Mouse (Mus musculus) brain, embryonic 14.5 days (tissue): ENCODE data around the gene Mme. TPM values are rescaled to one million over a fixed set of nuclear protein-coding genes. Genes with fewer than 3 reads are reported as not detected.

Experiments
- DNase-seq: peaks from one replicate; pipeline ENCODE4 v3.0.0-alpha.2; 2011; ENCODE audit warnings: low read depth
- CTCF ChIP-seq: fragments of 200-500 bp; IDR thresholded peaks from 2 replicates; pipeline ENCODE4 v1.5.1; 2012; ENCODE audit warnings: inconsistent platforms, mild to moderate bottlenecking, moderate library complexity, borderline replicate concordance; ENCODE audit not compliant: insufficient read depth, insufficient read length; ENCODE audit errors: extremely low read depth
- POLR2A ChIP-seq: fragments of 200-500 bp; IDR thresholded peaks from 2 replicates; pipeline ENCODE4 v1.6.1; 2012; ENCODE audit warnings: mild to moderate bottlenecking, inconsistent platforms, borderline replicate concordance; ENCODE audit not compliant: poor library complexity, insufficient read depth, insufficient read length, severe bottlenecking; ENCODE audit errors: extremely low read depth
- polyA plus RNA-seq: library from polyadenylated mRNA; depleted of rRNA; stranded (reverse); fragments of >200 nt; gene quantifications from 2 replicates; pipeline ENCODE4 v1.2.3, GENCODE M21; 2012; rRNA removed

The Mme gene
- polyA plus RNA-seq: 2.2 and 3.9 TPM in 2 replicates

DNA sequence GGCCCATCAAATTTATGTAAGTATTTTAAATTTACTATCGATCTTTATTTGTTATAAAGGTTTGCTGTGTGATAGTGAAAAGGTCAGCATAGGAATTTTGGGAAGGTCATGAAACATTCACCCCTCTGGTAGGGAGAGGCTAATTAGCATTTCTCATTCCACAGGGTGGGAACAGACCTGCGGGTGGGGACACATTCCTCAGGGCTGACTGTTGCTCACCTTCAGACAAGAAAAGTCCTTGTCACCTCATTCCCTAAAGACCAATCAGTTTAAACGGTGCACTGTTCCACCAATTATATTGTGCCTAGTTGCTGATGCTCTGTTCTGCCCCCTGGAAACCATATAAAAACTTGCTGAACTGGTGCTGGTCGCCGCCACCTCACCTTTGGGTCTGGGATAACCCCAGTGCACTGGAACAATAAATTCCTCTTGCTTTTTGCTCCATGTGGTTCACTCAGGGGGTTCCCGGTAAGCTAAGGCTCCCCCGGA is at the start of gene Mme:
Gene Mme, plus strand, starts transcription at position 439 of the 489 bp plus-strand sequence.
- no peak for DNase-seq
- TF ChIP-seq CTCF: no peak
- no peak for TF ChIP-seq POLR2A

DNA sequence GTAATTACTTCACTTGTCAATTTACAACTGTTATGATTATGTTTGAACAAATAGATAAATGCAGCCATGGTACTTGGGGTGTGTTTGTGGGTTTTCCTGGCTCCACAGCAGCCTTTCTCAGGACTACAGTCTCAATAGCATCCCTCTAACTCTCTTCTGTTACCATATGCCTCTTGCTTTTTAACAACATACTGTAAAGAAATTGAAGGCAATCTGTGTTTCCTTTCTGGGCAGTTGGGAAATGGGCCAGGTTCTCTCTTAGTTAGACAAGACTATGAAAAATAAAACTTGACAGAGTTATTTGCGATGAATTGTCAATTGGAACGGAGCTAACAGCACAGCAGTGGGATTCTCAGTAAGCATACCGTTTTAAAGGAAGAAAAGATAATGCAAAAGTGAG is 44.8 kb upstream of the Mme start:
- DNase-seq: peak; percentile 17
- no peak for TF ChIP-seq CTCF
- no peak for TF ChIP-seq POLR2A

DNA sequence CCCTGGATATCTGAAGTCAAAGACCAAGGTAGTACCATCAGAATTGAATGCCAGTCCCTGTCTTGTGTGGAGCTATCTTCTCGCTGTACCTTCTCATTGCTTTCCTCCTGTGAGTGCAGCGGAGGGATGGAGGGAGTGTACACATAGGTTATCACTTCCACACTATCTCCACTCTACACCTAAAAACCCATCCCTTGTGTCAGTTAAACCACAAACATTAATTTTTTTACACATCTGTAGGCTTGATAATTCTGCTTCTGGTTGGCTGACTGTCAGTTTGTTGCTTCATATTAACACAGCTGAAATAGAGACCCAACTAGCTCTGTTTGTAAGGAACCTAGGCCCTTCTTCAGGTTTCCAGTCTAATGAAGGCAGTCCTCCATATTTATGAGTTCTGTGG is 43.3 kb upstream of the Mme start:
- no peak for TF ChIP-seq POLR2A
- no peak for TF ChIP-seq CTCF
- DNase-seq: no peak

DNA sequence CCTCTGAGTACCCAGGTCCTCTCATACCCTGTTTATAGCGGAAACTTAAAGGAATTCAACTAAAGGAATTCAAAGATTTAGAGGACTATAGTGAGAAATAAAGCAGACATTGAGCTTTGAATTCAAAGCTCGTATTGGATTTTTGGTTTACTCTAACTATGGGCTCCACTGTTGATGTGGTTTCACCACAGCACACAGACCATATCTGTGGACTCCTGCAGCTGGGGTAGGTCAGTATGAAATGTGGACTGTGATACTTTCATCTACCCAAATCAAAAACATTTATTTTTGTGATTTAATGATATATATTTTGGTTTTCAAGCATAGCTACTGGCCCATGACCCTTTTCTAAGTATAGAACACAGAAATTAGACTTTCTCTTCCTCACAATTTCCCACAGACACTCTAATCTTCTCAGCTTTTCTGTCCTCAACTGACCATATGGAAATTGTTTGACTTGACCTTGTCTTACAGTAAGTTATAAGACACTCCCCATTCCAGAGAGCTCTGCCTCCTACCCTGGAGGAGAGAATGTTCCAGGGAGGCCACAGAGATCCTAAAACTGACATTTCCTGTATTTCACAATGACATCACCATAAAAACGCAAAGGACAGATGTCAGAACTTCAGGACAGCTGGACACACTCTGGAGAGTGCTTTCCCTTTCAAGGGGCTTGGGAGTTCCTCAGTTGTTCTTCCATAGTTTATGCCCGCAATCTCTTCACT is 19.3 kb upstream of the Mme start:
- TF ChIP-seq CTCF (no peak), POLR2A (no peak)

DNA sequence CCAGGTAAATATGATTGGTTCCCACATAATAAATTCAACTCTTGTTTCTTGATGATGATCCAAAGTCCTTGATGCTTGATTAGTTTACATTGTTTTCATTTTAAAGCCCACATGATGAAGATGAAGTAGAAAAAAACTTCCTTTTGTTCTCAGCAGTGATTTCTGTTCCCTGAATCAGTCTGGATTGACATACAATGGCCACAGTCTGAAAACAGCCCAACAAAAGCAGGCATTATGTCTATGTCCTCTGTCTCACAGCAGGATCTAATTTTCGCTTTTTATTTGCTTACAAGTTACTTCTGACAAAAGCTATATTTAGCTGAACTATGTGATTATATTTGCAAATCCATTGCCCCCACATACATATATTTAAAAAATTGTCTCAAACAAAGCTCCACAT is 17.7 kb upstream of the Mme start:
- TF ChIP-seq POLR2A: no peak
- no peak for TF ChIP-seq CTCF
- DNase-seq: peak; percentile 39

More for the DNA sequence above, 19.3 kb upstream of the Mme start:
- DNase-seq: no peak

DNA sequence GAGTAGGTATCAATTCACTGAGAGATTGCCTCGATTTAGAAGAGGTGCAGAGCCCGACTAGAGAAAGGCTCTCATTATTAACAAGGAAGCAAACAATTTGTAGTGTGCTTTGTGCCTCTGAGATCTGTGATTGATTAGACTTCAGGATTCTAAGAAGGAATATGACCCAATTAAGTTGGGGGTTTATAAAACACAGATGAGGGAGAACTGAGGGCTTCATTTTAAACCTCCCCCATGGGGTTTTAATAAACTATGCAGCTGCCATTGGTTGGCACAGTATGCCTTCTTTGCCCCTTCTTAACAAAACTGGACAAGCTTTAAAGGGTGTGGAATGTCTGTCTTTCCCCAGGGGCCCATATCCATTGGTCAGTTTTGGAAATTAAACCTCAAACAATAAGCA is 5.4 kb upstream of the Mme start:
- no peak for TF ChIP-seq POLR2A
- no peak for DNase-seq

DNA sequence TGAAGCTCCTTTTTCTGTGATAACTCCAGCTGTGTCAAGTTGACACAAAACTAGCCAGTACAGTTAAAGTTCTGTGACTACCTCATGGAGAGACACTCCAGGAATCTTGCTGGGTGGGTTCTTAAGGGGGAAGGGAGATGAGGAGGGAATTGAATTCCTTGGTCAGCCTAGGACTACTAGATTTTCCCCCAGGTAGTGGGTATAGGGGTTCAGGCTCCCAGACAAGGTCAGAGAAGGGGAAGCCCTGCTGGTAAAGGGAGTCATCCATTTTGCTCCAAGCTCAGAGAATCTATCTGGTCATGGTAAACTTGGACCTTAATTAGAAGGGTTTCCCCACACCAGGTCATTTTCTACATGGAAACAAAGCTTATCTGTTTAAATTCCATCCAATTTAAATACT is 2.4 kb downstream of the Mme start:
- TF ChIP-seq CTCF (no peak), POLR2A (no peak)
- no peak for DNase-seq

DNA sequence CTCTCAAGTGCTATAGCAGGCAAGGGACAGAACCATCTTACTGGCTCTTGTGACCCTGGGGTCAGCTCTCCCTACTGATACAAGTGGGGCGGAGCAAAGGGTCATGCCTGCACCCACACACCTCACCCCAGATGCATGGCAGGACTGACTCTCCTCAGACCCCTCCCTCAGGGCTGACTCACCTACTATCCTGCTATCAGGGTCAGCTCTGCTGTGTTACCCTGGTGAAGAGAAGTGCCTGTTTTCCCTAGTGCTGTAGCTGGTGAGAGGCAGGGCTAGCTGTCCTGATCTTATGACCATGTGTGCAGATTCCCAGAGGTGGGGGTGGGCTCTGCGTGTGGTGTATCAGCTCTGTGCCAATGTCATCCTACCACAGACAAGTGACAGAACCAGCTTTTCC is 30.8 kb downstream of the Mme start:
- DNase-seq: no peak
- no peak for TF ChIP-seq CTCF
- TF ChIP-seq POLR2A: no peak

DNA sequence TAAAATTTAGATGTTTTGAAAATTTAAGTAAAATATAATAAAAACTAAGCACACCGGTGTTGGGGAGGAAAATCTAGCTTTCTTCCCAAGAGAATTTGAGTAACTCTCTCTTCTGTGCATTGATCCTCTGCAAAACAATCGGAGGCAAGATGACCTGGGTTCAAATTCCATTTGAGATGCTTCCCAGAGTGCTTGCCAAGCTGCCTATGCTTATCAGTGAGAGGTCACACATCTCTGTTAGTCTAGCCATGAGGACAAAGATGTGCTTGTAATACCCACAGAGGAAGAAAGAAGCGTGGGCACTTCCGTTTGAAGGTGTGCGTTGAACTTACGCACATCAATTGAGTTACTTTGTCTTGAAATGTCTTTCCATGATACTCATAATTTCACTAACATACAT is 53.0 kb downstream of the Mme start:
- no peak for TF ChIP-seq CTCF
- TF ChIP-seq POLR2A: no peak
- no peak for DNase-seq

DNA sequence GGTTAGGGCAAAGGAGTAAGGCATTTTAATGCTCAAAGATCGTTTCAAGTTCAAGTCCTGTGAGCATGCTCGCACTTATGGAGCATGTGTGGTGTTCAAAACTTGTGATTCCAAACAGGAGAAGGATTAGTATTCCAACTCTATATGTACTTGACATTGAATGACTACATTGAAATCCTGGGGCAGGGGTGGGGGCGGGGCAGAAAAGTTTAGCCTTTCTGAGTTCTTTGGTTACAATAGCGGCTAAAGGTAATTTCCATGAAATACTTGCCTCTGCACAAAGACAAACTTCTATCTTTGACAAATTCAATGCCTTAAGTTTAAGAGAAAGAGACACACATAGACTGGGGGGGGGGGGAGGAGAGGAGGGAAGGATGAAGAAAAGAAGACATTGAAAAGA is 53.5 kb downstream of the Mme start:
- no peak for TF ChIP-seq CTCF
- no peak for TF ChIP-seq POLR2A
- DNase-seq: no peak

DNA sequence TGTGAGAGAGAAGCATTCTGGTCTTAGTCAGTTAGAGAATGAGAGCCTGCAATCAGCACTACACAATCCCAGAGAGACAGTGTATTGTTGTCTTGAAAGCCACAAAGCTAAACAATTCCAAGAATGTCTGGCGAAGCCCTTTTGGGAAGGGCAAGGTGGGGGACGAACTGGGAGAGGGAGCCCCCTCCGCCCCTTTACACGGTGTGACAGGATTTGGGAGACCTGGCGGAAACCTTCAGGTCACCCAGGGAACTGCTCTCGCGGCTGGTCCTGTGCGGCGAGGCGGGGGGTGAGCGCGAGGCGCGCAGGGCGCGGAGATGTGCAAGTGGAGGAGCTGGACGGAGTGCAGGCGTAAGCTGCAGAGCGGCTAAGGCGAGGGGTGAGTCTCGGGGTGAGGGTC is 53.9 kb downstream of the Mme start:
- peak; percentile 62 for DNase-seq
- TF ChIP-seq CTCF (peak; percentile 33; the same call in 1 of the 2 replicates), POLR2A (no peak)

DNA sequence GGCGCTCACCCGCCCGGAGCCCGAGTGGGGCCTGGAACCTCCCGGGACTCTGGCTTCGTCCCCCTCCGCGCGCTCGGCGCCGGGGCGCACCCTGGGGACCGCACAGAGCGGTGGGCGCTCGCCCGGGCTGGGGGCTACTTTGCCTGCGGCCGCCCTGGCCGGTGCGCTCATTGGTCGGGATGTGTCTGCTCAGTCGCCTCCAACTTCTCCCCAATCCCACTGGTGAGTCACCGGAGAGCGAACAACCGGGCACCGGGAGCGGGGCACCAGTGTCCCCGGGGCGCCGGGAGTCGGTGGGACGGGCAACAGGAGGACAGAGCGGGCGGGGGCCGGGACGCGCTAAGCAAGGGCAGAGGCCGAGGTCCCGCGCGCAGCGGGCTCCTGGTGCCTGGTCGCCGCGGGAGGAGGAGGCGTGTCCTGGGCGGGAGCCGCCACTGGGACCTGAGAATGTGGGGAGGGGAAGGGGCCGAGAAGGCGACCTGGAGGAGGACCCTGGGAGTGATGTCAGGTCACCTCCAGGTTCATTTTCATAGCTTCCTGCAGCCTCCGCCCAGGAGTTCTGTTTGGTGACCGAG is 54.4 kb downstream of the Mme start:
- DNase-seq: peak; percentile 37
- no peak for TF ChIP-seq POLR2A
- TF ChIP-seq CTCF: no peak
